Mouse (Mus musculus) right cerebral cortex, adult 2 months (tissue): ENCODE results near the gene Olfr142.
"Not testable (repeated sequence)": the region's sequence is repeated elsewhere in the genome, so short reads cannot be mapped to it uniquely, and the experiment has no call there.

Source experiments
- DNase-seq, 2 experiments: peaks; one replicate each; pipeline ENCODE4 v3.0.0; 2021 to 2022; ENCODE audit warnings: low spot score in 2 of 2

Olfr142 gene

GRCm38 (mm10) chr2:90257492-90257891, at the start of gene Olfr142:
TSS of gene Olfr142 (minus strand) at chr2:90257592.
- no peak for DNase-seq

GRCm38 (mm10) chr2:90292741-90293140, 35.3 kb upstream of the Olfr142 start, which contains the start of gene Olfr1272:
TSS of gene Olfr1272 (minus strand) at chr2:90292841.
- DNase-seq = no peak

GRCm38 (mm10) chr2:90270932-90271331, 13.5 kb upstream of the Olfr142 start, which contains the start of gene Olfr1271:
TSS of gene Olfr1271 (minus strand) at chr2:90271032.
- no peak for DNase-seq

DNA sequence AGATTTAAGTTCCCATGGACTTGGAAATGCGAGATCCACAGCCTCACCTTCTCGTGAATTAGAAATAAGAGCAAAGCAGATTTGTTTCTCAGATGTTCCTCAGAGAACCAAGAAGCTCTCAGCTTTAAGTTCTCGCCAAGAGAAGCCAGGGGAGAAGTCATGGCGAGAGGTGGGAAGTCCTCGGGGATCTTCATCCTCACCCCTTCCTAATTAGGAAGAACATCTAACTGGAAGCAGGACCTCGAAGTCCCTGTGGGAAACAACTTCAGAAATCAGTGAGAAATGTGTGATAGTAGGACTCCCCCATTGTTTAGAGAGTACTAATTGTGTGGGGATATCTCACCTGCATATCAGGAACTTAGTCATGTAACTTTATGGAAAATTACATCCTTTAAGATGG, 33.0 kb downstream of the Olfr142 start, which contains the start of gene Olfr1506:
Gene Olfr1506, minus strand, starts transcription at position 101 of the 400 bp plus-strand sequence.
- DNase-seq = not testable (repeated sequence)
